Mouse (Mus musculus) colon, adult 2 months (tissue): ENCODE data around the gene Ppp1r15a. TPM values are rescaled to one million over a fixed set of nuclear protein-coding genes. Genes with fewer than 3 reads are reported as not detected.

Source experiments
- polyA plus RNA-seq: library from polyadenylated mRNA; depleted of rRNA; stranded (reverse); fragments of >200 nt; gene quantifications from 2 replicates; pipeline ENCODE4 v1.2.3, GENCODE M21; 2012; rRNA removed

Ppp1r15a gene
- polyA plus RNA-seq: 27.9 and 31.0 TPM in 2 replicates

DNA sequence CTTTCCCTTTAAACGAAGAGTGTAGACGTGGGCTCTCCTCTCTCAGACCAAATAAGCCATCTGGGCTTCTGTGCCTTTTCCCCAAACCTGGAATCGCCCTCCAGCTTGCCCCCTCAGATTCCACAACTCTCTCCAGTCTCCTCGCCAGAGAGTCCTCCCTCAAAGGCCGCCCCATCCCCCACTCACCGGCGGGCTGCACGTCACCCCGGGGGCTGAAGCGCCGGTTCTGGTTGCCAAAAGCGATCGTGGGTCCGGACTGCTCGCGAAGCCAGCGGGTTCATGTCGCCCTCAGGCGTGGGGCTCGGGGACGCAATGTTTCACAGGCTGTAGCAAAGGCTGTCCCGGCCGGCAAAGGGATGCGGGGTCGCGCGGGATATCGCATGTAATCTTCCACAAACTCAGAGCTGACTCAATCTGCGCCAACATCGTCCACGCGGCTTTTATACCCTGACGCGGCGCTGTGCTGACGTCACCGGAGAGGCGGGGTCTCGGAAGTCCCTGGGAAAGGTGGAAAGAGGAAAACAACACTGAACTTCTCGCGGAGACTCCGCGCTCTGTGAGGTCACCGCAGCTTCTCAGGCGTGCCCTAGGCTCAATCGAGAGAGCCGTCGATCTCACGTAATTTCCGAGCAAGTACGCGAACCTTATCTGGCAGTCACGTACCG, at the start of gene Ppp1r15a, which contains the start of gene Plekha4:
Gene Ppp1r15a, minus strand, starts transcription at position 460 of the 665 bp plus-strand sequence.
Gene Plekha4, plus strand, starts transcription at position 522 of the 665 bp plus-strand sequence.

GRCm38 (mm10) chr7:45570103-45570741, 44.2 kb upstream of the Ppp1r15a start, which contains the start of gene Bcat2:
TSS of gene Bcat2 (plus strand) at chr7:45570153.

GRCm38 (mm10) chr7:45554744-45555143, 28.7 kb upstream of the Ppp1r15a start, which contains the start of gene Hsd17b14:
TSS of gene Hsd17b14 (plus strand) at chr7:45554893.

DNA sequence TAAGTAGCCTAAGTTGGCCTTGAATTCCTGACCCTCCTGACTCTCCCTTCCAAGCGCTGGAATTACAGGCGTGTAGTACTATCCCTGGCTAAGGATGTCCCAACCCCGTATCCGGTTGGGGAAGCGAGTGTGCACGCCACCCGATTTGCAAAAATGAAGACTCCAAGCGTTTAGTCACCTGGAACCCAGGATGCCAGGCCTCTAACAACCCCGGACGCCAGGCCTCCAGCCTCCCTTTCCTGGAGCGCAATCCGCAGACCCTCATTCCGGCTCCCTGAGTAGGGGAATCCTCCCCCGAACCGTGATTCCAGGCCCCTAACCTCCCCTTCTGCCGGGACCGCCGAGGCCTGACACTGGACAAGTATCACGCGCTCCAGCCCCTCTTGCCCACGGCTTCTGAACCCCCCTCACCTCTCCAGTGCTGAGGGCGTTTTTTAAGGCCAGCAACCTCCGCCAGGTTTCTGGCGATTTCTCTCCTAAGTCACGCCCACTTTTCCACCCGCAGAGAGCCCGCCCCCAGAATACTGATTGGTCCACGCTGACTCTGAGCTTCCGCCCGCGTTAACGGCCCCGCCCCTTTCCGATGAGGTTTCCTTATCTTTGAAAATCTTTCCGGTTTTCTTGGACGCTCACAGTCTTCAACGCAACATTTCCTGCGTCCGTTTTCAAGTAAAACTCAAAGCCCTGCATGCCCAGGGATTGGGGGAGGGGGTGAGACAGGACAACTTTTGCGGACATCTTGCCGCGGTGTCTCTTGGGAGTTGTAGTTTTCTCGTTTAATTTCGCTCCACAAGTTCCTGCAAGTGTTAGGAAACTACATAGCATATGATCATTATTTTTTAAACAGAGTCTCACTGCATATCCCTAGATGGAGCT, 15.9 kb downstream of the Ppp1r15a start, which contains the start of gene Nucb1:
Gene Nucb1, minus strand, starts transcription at position 495 of the 876 bp plus-strand sequence.

GRCm38 (mm10) chr7:45488293-45489204, 37.5 kb downstream of the Ppp1r15a start, which contains the start of gene Dhdh:
TSS of gene Dhdh (minus strand) at chr7:45488805.

DNA sequence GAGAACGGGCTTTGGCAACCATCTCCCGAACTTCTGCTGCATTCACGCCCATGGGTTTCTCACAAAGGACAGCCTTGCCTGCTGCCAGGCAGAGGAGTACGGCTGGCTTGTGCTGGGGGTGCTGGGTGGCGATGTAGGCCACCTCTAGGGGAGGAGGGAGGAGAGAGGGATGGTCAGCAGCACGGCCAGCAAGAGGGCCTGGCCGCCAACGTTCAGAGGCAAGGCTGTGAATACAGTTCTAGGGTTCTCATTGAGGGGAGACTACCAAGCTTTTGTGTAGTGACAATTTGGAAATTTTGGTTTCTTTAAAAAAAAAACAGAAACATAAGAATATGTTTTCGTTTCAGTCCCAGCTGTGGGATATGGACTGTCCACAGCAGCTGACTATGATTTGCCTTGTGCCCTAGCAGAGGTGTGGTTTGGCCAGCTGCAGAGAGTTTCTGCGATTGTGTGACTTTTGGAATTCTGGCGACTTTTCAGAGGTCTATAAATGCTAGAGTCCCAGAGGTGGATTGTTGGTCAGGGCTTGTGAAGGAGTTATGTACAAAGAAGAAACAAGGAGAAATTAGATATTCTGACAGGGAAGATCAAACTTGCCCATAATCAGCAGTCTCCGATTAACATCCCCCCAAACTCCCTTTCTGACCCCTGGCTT, 39.2 kb downstream of the Ppp1r15a start, which contains the start of gene Gm45808:
Gene Gm45808, minus strand, starts transcription at position 51 of the 655 bp plus-strand sequence.

GRCm38 (mm10) chr7:45481374-45481927, 44.6 kb downstream of the Ppp1r15a start, which contains the start of gene Tulp2:
TSS of gene Tulp2 (plus strand) at chr7:45481877.

Other genes starting within 250 kb of the Ppp1r15a start
- gene Slc6a21, start 248.8 kb downstream of the Ppp1r15a start, polyA plus RNA-seq: not detected in 2 replicates
- gene Trpm4, start 192.5 kb downstream of the Ppp1r15a start, polyA plus RNA-seq: 204 and 260 TPM in 2 replicates
- 0.21 and 0.75 TPM in 2 replicates for gene Hrc, start 191.0 kb downstream of the Ppp1r15a start, polyA plus RNA-seq
- gene Ppfia3, start 159.2 kb downstream of the Ppp1r15a start, polyA plus RNA-seq: 103 and 110 TPM in 2 replicates
- 4.7 and 8.2 TPM in 2 replicates for gene Lin7b, start 155.7 kb downstream of the Ppp1r15a start, polyA plus RNA-seq
- gene Snrnp70, start 130.5 kb downstream of the Ppp1r15a start, polyA plus RNA-seq: 207 and 209 TPM in 2 replicates
- gene Kcna7, start 120.6 kb downstream of the Ppp1r15a start, polyA plus RNA-seq: 0.08 and 0.09 TPM in 2 replicates
- gene Ntf5, start 112.6 kb downstream of the Ppp1r15a start, polyA plus RNA-seq: 0.21 and 0.22 TPM in 2 replicates
- gene Lhb, start 105.4 kb downstream of the Ppp1r15a start, polyA plus RNA-seq: not detected in 2 replicates
- gene Gys1, start 91.4 kb downstream of the Ppp1r15a start, polyA plus RNA-seq: 33.2 and 35.8 TPM in 2 replicates
- 65.6 and 70.4 TPM in 2 replicates for gene Ruvbl2, start 88.2 kb downstream of the Ppp1r15a start, polyA plus RNA-seq
- 2,990 and 3,309 TPM in 2 replicates for gene Ftl1, start 66.4 kb downstream of the Ppp1r15a start, polyA plus RNA-seq
- gene Bax, start 59.4 kb downstream of the Ppp1r15a start, polyA plus RNA-seq: 109 and 142 TPM in 2 replicates
- 0.12 and 0.19 TPM in 2 replicates for gene Tulp2, start 44.4 kb downstream of the Ppp1r15a start, polyA plus RNA-seq
- 0.57 TPM in 1 of 2 replicates, not detected in the other for gene Gm45808, start 39.5 kb downstream of the Ppp1r15a start, polyA plus RNA-seq
- 0.93 and 0.98 TPM in 2 replicates for gene Dhdh, start 37.5 kb downstream of the Ppp1r15a start, polyA plus RNA-seq
- gene Nucb1, start 15.9 kb downstream of the Ppp1r15a start, polyA plus RNA-seq: 833 and 896 TPM in 2 replicates
- gene Plekha4, start 62 bp upstream of the Ppp1r15a start, polyA plus RNA-seq: 9.0 and 9.3 TPM in 2 replicates
- gene Hsd17b14, start 28.6 kb upstream of the Ppp1r15a start, polyA plus RNA-seq: 4.5 and 7.4 TPM in 2 replicates
- gene Bcat2, start 43.9 kb upstream of the Ppp1r15a start, polyA plus RNA-seq: 55.8 and 58.0 TPM in 2 replicates
- 0.16 and 0.57 TPM in 2 replicates for gene Fgf21, start 89.2 kb upstream of the Ppp1r15a start, polyA plus RNA-seq
- 1.8 and 2.4 TPM in 2 replicates for gene Fut1, start 91.0 kb upstream of the Ppp1r15a start, polyA plus RNA-seq
- 0.23 and 0.32 TPM in 2 replicates for gene Izumo1, start 95.5 kb upstream of the Ppp1r15a start, polyA plus RNA-seq
- 8.1 and 12.7 TPM in 2 replicates for gene Rasip1, start 101.2 kb upstream of the Ppp1r15a start, polyA plus RNA-seq
- gene Mamstr, start 113.7 kb upstream of the Ppp1r15a start, polyA plus RNA-seq: 1.3 and 2.5 TPM in 2 replicates
- gene Fut2, start 140.1 kb upstream of the Ppp1r15a start, polyA plus RNA-seq: 145 and 187 TPM in 2 replicates
- 5.1 and 17.7 TPM in 2 replicates for gene Ntn5, start 157.8 kb upstream of the Ppp1r15a start, polyA plus RNA-seq
- gene Sec1, start 168.1 kb upstream of the Ppp1r15a start, polyA plus RNA-seq: 0.63 and 0.67 TPM in 2 replicates
- gene Car11, start 173.6 kb upstream of the Ppp1r15a start, polyA plus RNA-seq: 9.5 and 19.2 TPM in 2 replicates
- 29.4 and 35.9 TPM in 2 replicates for gene Dbp, start 178.8 kb upstream of the Ppp1r15a start, polyA plus RNA-seq
- gene Rpl18, start 189.2 kb upstream of the Ppp1r15a start, polyA plus RNA-seq: 2,262 and 2,660 TPM in 2 replicates
- gene Sphk2, start 191.7 kb upstream of the Ppp1r15a start, polyA plus RNA-seq: 113 and 134 TPM in 2 replicates
- gene Fam83e, start 194.9 kb upstream of the Ppp1r15a start, polyA plus RNA-seq: 572 and 657 TPM in 2 replicates
- 0.24 and 0.36 TPM in 2 replicates for gene Spaca4, start 199.5 kb upstream of the Ppp1r15a start, polyA plus RNA-seq